In genomic region chr11:119037780-119038401, GRCm38 (mm10) we compare ENCODE assay signal across 8 mouse cellular contexts. TPM values are rescaled to one million over a fixed set of nuclear protein-coding genes. Genes with fewer than 3 reads are reported as not detected.
DNase-seq lines count a peak whose midpoint lies in the region; ATAC-seq and TF ChIP-seq lines count a peak whose summit lies in the region.

No protein-coding gene starts in this region.

- peaks cover 7% of the 10 kb centered on the region for H3K36me3 ChIP-seq in lung, embryonic 16.5 days (ENCODE audit: control insufficient read depth, insufficient read depth, low read length)
- peaks cover 12% of the 10 kb centered on the region for H3K36me3 ChIP-seq in embryonic facial prominence, embryonic 14.5 days (ENCODE audit: control insufficient read depth, insufficient read depth, low read length)
- peaks cover 11% of the 10 kb centered on the region for H3K36me3 ChIP-seq in limb, embryonic 10.5 days
- H3K36me3 ChIP-seq in neural tube, embryonic 14.5 days (ENCODE audit: control insufficient read depth, insufficient read depth, low read length) = peaks cover 8% of the 10 kb centered on the region; the same call in 1 of the 2 replicates

- H3K9me3 ChIP-seq in lung, embryonic 16.5 days (ENCODE audit: control insufficient read depth, low read length) = no peaks in the 10 kb centered on the region
- H3K9me3 ChIP-seq in embryonic facial prominence, embryonic 14.5 days (ENCODE audit: control insufficient read depth, low read length) = no peaks in the 10 kb centered on the region
- H3K9me3 ChIP-seq in limb, embryonic 10.5 days (replicated peaks) = no peaks in the 10 kb centered on the region
- H3K9me3 ChIP-seq in neural tube, embryonic 14.5 days (ENCODE audit: control insufficient read depth, low read length) = no peaks in the 10 kb centered on the region

- peak overlapping the region; percentile 84 for H3K4me2 ChIP-seq in lung, embryonic 16.5 days (ENCODE audit: low read depth, low read length)
- H3K4me2 ChIP-seq in embryonic facial prominence, embryonic 14.5 days (ENCODE audit: low read depth, low read length) = peak overlapping the region; percentile 92
- H3K4me2 ChIP-seq in neural tube, embryonic 14.5 days (ENCODE audit: low read depth, low read length) = peak overlapping the region; percentile 56

- peaks cover 47% of the 10 kb centered on the region for H3K27me3 ChIP-seq in lung, embryonic 16.5 days (ENCODE audit: control insufficient read depth, insufficient read depth, low read depth, low read length)
- peaks cover 61% of the 10 kb centered on the region for H3K27me3 ChIP-seq in embryonic facial prominence, embryonic 14.5 days (replicated peaks; ENCODE audit: control insufficient read depth, insufficient read depth, low read length)
- peaks cover 87% of the 10 kb centered on the region for H3K27me3 ChIP-seq in limb, embryonic 10.5 days (ENCODE audit: low read depth, poor library complexity, severe bottlenecking)
- H3K27me3 ChIP-seq in neural tube, embryonic 14.5 days (ENCODE audit: control insufficient read depth, insufficient read depth, low read length) = peaks cover 31% of the 10 kb centered on the region
- peaks cover 8% of the 10 kb centered on the region; the same call in 1 of the 2 replicates for H3K27me3 ChIP-seq in cerebellum, adult 2 months (ENCODE audit: control insufficient read depth, insufficient read depth, low read length)

- no peak for TF ChIP-seq POLR2A in cerebellum, adult 2 months (IDR thresholded peaks at IDR 0.05; ENCODE audit: borderline replicate concordance, insufficient read depth, low read length)

- H3K9ac ChIP-seq in lung, embryonic 16.5 days (ENCODE audit: low read length) = no peak overlapping the region
- H3K9ac ChIP-seq in embryonic facial prominence, embryonic 14.5 days (ENCODE audit: low read depth, low read length) = peak overlapping the region; percentile 10; the same call in 1 of the 2 replicates
- no peak overlapping the region for H3K9ac ChIP-seq in neural tube, embryonic 14.5 days (replicated peaks; ENCODE audit: low read depth, low read length)

- TF ChIP-seq CTCF in cerebellum, adult 2 months (IDR thresholded peaks at IDR 0.05; ENCODE audit: borderline replicate concordance, insufficient read depth, low read depth, low read length) = no peak

- no peak for DNase-seq in lung, postnatal 36 days
- peak; percentile 53 for DNase-seq in embryonic facial prominence, embryonic 14.5 days (ENCODE audit: low spot score)
- peak; percentile 50 for DNase-seq in limb, embryonic 10.5 days (ENCODE audit: low spot score)
- no peak for DNase-seq in cerebellum, adult 2 months
- no peak for DNase-seq in frontal cortex, postnatal 14 days (ENCODE audit: low spot score in 2 of 2)
- no peak for DNase-seq in kidney, adult 11 months

- 21% methylated on average over 18 of the region's 18 CpGs for WGBS in lung, embryonic 16.5 days
- 11% methylated on average over 18 of the region's 18 CpGs for WGBS in embryonic facial prominence, embryonic 14.5 days
- WGBS in limb, embryonic 10.5 days = 1% methylated on average over 18 of the region's 18 CpGs
- 12% methylated on average over 18 of the region's 18 CpGs for WGBS in neural tube, embryonic 14.5 days
- WGBS in cerebellum, adult 2 months = 49% methylated on average over 18 of the region's 18 CpGs

- ATAC-seq in lung, embryonic 16.5 days (ENCODE audit: low read depth) = no peak
- ATAC-seq in embryonic facial prominence, embryonic 14.5 days (ENCODE audit: low read depth) = no peak
- no peak for ATAC-seq in neural tube, embryonic 14.5 days (ENCODE audit: low read depth)

- H3K4me1 ChIP-seq in lung, embryonic 16.5 days (replicated peaks; ENCODE audit: control insufficient read depth, insufficient read depth, low read length) = peaks cover 46% of the 10 kb centered on the region
- peaks cover 39% of the 10 kb centered on the region for H3K4me1 ChIP-seq in embryonic facial prominence, embryonic 14.5 days (ENCODE audit: control insufficient read depth, insufficient read depth, low read length)
- H3K4me1 ChIP-seq in limb, embryonic 10.5 days = peaks cover 92% of the 10 kb centered on the region
- H3K4me1 ChIP-seq in neural tube, embryonic 14.5 days (ENCODE audit: control insufficient read depth, insufficient read depth, low read length) = peaks cover 37% of the 10 kb centered on the region
- peaks cover 15% of the 10 kb centered on the region for H3K4me1 ChIP-seq in cerebellum, adult 2 months (ENCODE audit: control insufficient read depth, insufficient read depth, low read length)

- H3K4me3 ChIP-seq in lung, embryonic 16.5 days (ENCODE audit: low read length) = peak overlapping the region; percentile 57
- H3K4me3 ChIP-seq in embryonic facial prominence, embryonic 14.5 days (ENCODE audit: low read depth, low read length) = peak overlapping the region; percentile 50
- peak overlapping the region; percentile 73 for H3K4me3 ChIP-seq in limb, embryonic 10.5 days
- H3K4me3 ChIP-seq in neural tube, embryonic 14.5 days (ENCODE audit: low read depth, low read length) = peak overlapping the region; percentile 30
- no peak overlapping the region for H3K4me3 ChIP-seq in cerebellum, adult 2 months (replicated peaks; ENCODE audit: insufficient read depth, low read depth, low read length)

- no peak overlapping the region for H3K27ac ChIP-seq in lung, embryonic 16.5 days (ENCODE audit: low read length)
- no peak overlapping the region for H3K27ac ChIP-seq in embryonic facial prominence, embryonic 14.5 days (replicated peaks; ENCODE audit: low read depth, low read length)
- peak overlapping the region; percentile 72 for H3K27ac ChIP-seq in limb, embryonic 10.5 days
- H3K27ac ChIP-seq in neural tube, embryonic 14.5 days (ENCODE audit: low read depth, low read length) = no peak overlapping the region
- H3K27ac ChIP-seq in cerebellum, adult 2 months (ENCODE audit: insufficient read depth, low read length) = no peak overlapping the region

RNA-seq across cellular contexts. Expression of gene Cbx8, which starts 2.9 kb away (rescaled TPM):
- 7.7 and 7.9 TPM in 2 replicates for polyA plus RNA-seq in lung, embryonic 16.5 days (2015; fragmentation: Nextera tagmentation; extraction: Ambion mirVana)
- polyA plus RNA-seq in embryonic facial prominence, embryonic 14.5 days (2014; fragmentation: Nextera tagmentation; extraction: Ambion mirVana) = 9.6 and 10.1 TPM in 2 replicates
- 12.2 and 15.1 TPM in 2 replicates for polyA plus RNA-seq in limb, embryonic 10.5 days (2016; fragmentation: Nextera tagmentation; extraction: Ambion mirVana)
- polyA plus RNA-seq in neural tube, embryonic 14.5 days (2014; fragmentation: Nextera tagmentation; extraction: Ambion mirVana) = 7.7 and 10.1 TPM in 2 replicates
- 8.7 and 10.5 TPM in 2 replicates for polyA plus RNA-seq in cerebellum, adult 2 months (2012; rRNA removed)

RNA-seq across cellular contexts. Expression of gene Cbx2, which starts 15.1 kb away (rescaled TPM):
- 27.4 and 30.5 TPM in 2 replicates for polyA plus RNA-seq in lung, embryonic 16.5 days (2015; fragmentation: Nextera tagmentation; extraction: Ambion mirVana)
- polyA plus RNA-seq in embryonic facial prominence, embryonic 14.5 days (2014; fragmentation: Nextera tagmentation; extraction: Ambion mirVana) = 23.9 and 28.3 TPM in 2 replicates
- polyA plus RNA-seq in limb, embryonic 10.5 days (2016; fragmentation: Nextera tagmentation; extraction: Ambion mirVana) = 151 and 170 TPM in 2 replicates
- 5.7 and 11.5 TPM in 2 replicates for polyA plus RNA-seq in neural tube, embryonic 14.5 days (2014; fragmentation: Nextera tagmentation; extraction: Ambion mirVana)
- 4.1 and 4.6 TPM in 2 replicates for polyA plus RNA-seq in cerebellum, adult 2 months (2012; rRNA removed)

RNA-seq across cellular contexts. Expression of gene Cbx4, which starts 48.1 kb away (rescaled TPM):
- 13.3 and 14.0 TPM in 2 replicates for polyA plus RNA-seq in lung, embryonic 16.5 days (2015; fragmentation: Nextera tagmentation; extraction: Ambion mirVana)
- 11.0 and 13.5 TPM in 2 replicates for polyA plus RNA-seq in embryonic facial prominence, embryonic 14.5 days (2014; fragmentation: Nextera tagmentation; extraction: Ambion mirVana)
- polyA plus RNA-seq in limb, embryonic 10.5 days (2016; fragmentation: Nextera tagmentation; extraction: Ambion mirVana) = 4.3 and 7.1 TPM in 2 replicates
- polyA plus RNA-seq in neural tube, embryonic 14.5 days (2014; fragmentation: Nextera tagmentation; extraction: Ambion mirVana) = 14.5 and 15.1 TPM in 2 replicates
- polyA plus RNA-seq in cerebellum, adult 2 months (2012; rRNA removed) = 50.1 and 57.6 TPM in 2 replicates

RNA-seq across cellular contexts. Expression of gene Enpp7, which starts 49.9 kb away (rescaled TPM):
- polyA plus RNA-seq in lung, embryonic 16.5 days (2015; fragmentation: Nextera tagmentation; extraction: Ambion mirVana) = not detected in 2 replicates
- polyA plus RNA-seq in embryonic facial prominence, embryonic 14.5 days (2014; fragmentation: Nextera tagmentation; extraction: Ambion mirVana) = not detected in 2 replicates
- polyA plus RNA-seq in limb, embryonic 10.5 days (2016; fragmentation: Nextera tagmentation; extraction: Ambion mirVana) = not detected in 2 replicates
- polyA plus RNA-seq in neural tube, embryonic 14.5 days (2014; fragmentation: Nextera tagmentation; extraction: Ambion mirVana) = not detected in 2 replicates
- polyA plus RNA-seq in cerebellum, adult 2 months (2012; rRNA removed) = not detected in 2 replicates

Comparison
In these comparisons a context has a peak if more than half of its experiments do, and no peak if none do; other contexts are left out.
1. DNase-seq: peak in embryonic facial prominence, embryonic 14.5 days (single experiment) and limb, embryonic 10.5 days (single experiment); none in lung, postnatal 36 days (single experiment), cerebellum, adult 2 months (0 of 2), frontal cortex, postnatal 14 days (0 of 2) and kidney, adult 11 months (single experiment).
2. Peak in every context shown above with its lines, with median percentiles within 50 percentile points of each other: H3K4me2 ChIP-seq.